Mouse (Mus musculus) hematopoietic stem cell, adult 5-6 weeks (primary cell): ENCODE data around the gene Rsrp1. TPM values are rescaled to one million over a fixed set of nuclear protein-coding genes. Genes with fewer than 3 reads are reported as not detected.

Experiments
- ATAC-seq, 2 experiments: fragments of 125-278 bp in 1 of 2; replicated peaks in 1 of 2; 2 replicates each; pipeline ENCODE4 v1.8.0; 2016 to 2017; ENCODE audit warnings: inconsistent platforms in 2 of 2, mild to moderate bottlenecking in 2 of 2, moderate number of reproducible peaks in 2 of 2, low read depth in 1 of 2, moderate TSS enrichment in 1 of 2; ENCODE audit not compliant: low FRiP score in 2 of 2, poor library complexity in 2 of 2, severe bottlenecking in 2 of 2, insufficient read depth in 1 of 2, low TSS enrichment in 1 of 2
- total RNA-seq: library from RNA; stranded (forward); fragments of 172-1452, 232-1000 nt; gene quantifications from 2 replicates; pipeline ENCODE4 v1.2.3, GENCODE M21; 2017

The Rsrp1 gene
- total RNA-seq, 1 experiment from 2014 or later: 121 TPM

DNA sequence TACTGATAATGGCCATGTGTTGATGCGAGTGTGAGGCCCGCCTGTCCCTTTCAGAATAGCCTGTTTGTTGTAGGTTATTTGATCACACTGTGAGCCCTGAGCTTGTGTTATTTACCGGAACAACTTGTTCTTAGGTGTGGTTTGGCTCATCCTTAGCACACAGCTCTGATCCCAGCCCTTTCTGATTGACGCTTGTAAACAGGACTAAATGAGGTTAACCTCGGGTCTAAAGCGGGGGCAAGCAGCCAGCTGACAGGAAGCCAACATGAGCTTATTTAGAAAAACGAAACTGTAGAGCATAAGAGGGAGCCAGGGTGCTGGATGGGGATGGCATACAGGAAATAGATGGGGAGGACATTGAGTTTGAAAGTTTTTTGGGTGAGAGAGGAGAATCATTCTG lies 5.0 kb upstream of the Rsrp1 start:
- peak in 1 of 2 experiments; percentile 7; a peak in 1 of 4 replicates for ATAC-seq

DNA sequence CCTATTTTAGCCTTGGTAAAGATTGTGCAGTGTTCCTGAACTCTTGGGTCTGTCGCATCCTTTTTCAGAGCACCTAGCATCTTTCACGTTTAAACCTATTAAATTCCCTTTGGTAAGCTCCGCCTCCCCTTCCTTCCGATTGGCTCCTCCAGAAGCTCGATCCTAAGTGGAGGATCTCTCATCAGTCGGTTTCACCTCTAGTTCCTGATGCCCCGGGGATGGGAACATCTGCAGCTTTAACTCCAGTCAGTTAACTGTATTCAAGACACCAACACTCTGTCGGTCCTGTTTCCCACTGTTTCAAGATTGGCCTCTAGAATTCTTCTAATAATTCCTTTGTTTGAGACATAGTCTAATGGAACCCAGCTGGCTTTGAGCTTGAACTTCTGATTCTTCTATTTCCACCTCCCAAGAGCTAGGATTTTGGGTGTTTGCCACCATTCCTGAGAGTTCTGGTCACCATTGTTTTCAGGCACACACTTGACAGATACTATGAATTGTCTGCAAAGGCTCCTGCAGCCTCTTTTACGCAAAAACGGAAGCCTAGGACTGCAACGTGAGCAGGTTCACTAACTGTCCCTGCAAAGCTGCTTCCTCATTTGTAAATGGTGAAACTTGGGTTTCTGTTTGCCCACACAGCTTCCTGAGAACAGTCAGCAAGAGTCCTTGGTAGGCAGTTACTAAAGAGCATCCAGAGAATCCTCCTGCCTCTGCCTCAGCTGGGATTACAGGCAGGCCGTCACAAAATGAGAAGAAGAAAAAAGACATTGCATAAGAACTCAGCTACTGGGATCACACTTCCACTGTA lies 3.5 kb upstream of the Rsrp1 start:
- ATAC-seq: peak; percentile 37 to 46

DNA sequence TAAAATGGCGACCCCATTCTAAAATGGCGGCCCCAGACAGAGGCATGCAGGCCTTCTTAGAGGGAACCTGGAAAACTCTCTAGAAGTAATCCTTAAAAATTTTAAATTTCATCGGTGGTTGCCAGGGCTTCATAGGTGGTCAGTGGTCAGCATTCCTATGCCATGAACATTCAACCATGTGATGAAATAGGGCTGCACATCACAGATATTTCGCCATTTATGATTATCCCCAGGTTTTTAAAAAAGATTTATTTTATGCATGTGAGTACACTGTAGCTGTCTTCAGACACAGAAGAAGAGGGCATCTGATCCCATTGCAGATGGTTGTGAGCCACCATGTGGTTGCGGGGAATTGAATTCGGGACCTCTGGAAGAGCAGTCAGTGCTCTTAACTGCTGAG lies 2.8 kb upstream of the Rsrp1 start:
- ATAC-seq: no peak

DNA sequence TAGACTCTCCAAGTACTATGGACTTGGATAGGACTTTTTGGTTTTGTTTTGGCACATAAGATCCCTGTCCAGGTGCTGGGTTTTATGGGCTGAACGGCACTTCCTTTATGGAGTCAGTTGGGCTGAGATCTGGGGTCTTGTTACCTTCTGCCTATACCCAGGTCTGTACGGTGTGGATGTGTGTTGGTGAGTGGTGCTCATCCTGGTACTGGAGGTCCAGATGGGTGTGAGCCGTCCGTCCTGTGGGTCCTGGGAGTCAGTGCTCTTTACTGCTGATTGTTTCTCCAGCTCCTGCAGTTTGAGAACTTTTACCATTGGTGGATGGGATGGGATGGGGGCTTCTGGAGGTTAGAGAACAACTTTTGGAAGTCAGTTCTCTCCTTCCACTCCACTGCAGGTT lies 1.7 kb upstream of the Rsrp1 start:
- no peak for ATAC-seq

DNA sequence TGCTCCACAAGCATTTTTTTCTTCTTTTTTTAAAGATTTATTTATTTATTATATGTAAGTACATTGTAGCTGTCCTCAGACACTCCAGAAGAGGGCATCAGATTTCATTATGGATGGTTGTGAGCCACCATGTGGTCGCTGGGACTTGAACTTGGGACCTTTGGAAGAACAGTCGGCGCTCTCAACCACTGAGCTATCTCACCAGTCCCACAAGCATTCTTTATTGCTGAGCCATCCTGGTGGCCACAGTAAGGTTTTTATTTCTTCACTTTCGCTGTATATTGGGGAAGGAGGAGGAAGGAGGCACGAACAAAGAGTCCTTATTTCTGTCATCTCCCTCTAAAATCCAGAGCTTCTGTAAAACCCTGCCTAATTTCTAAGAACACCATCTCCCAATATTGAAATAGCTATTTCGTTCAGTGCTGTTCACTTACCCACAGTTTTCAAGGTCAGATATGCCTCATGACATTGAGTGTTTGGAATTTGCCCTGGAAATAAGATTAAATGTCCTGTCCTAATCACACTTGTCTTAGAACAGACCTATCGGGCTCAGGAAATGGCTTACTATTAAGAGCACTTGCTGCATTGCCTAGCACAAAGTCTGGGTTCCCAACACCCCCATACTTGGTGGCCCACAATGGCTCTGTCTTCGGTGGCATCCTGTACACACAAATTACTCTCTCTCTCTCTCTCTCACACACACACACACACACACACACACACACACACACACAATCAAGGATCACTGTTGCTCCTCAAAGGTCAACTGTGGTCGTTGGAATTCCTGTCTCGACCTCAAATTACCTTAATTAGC lies 1.1 kb upstream of the Rsrp1 start:
- no peak for ATAC-seq

DNA sequence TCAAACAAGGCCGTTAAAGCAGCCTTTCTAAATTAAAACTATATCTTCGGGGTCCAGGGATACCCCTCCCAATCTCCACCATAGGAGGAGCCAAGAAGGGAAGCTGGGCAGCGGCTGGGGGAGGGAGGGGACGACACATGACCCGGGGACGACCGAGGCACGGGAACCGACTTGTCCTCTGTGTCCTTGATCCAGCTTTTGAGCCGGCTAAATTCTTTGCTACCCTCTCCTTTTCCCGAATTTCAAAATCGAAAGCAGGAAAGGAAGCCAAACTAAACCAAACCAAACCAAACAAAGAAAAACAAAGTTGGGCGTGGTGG lies 507 bp upstream of the Rsrp1 start:
- ATAC-seq: no peak

DNA sequence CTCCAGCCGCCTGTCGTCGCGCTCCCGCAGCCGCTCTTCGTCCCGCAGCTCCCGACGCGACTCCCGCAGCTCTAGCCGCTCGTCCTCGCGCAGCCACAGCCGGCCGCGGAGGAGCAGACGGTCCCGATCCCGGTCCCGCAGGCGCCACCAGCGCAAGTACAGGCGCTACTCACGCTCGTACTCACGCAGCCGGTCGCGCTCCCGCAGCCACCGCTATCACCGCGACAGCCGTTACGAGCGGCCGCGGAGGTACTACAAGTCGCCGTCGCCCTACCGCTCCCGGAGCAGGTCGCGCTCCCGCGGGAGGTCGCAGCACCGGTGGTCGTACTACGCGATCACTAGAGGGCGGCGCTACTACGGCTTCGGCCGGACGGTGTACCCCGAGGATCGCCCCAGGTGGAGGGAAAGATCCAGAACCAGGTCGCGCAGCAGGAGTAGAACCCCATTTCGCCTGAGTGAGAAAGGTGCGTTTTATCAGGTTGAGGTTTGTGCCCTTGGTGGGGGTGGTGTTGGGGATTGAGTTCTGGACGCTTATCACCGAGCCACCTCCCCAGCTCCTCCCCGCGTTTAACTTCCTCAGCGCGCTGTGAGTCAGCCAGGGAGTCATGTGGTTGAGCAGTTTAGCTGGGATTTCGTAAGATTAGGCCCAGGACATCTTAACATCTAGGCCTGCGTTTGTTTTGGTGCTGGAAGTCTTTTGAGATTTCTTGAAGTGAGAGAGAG lies 788 bp downstream of the Rsrp1 start:
- ATAC-seq: peak in 1 of 2 experiments; percentile 41; a peak in 2 of 4 replicates

DNA sequence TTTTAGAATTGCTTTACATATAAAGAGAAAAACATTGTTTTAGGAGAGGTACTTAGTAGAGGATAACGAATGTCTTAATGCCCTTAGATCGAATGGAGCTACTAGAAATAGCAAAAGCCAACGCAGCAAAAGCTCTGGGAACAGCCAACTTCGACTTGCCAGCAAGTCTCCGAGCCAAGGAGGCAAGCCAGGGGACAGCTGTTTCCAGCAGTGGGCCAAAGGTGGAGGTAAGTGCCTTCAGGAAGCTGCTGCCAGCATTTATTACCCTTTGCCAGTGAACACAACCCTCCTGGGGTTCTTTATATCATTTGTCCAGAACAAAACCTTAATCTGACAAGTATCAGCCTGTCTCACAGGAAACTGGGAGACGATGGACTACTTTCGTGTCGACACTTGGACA lies 1.8 kb downstream of the Rsrp1 start:
- ATAC-seq: no peak

DNA sequence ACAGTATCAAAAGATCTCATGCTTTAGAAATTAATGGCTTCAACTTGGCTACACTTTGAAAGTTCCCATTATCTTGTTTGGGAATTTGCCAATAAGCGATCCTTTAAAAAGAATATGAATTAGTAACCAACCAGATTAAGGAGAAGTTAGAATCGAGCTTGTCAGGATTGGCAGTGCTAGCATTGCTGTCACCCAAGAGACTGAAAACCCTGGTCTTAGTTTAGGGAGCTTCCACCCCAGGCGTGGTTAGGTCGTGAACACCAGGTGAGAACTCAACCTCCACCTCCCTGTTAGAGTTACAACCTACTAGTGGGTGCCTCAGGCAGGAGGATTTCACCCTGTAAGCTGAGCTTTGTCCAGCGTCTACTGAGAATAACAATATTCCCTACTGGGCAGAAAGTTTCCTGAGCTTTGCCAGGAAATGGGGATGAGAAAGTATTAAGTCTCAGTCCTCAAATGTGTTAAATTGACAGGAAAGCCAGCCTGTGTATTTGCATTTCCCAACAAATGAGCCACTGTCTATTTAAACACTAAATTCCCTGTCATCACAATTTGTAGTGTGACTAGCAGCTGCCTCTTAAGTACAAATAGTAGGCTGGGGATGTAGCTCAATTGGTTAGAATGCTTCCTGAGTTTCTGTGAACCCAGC lies 4.5 kb downstream of the Rsrp1 start:
- no peak for ATAC-seq

DNA sequence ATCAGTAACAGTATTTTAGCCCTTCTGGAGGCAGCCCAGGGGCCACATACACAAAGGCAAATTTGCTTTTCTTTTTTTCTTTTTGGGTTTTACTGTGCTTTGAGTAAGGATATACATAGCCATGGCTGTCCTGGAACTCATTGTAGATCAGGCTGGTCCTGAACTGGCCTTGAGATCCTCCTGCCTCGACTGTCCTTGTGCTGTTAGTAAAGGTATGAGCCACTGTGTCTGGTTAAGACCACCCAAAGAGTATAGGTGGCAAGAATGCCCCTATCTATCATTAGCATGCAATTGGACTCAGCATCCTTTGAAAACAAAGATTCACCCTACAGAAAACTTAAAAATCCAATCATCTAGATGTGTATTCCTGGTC lies 5.1 kb downstream of the Rsrp1 start:
- no peak for ATAC-seq

DNA sequence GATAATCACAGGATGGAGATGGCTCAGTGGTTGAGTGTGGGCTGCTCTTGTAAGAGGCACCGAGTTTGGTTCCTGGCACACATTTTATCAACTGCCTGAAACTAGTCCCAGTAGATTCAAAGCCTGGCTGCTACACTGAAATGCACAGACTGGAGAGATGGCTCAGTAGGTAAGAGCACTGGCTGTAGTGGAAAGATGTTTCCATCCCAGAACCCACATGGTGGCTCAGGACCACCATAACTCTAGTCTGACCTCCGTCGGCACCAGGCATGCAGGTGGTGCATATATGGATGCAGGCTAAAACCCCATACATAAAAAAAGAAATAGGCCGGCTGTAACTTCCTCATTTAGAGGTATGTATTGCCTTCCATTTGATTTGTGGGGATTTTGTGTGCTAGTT lies 6.1 kb downstream of the Rsrp1 start:
- no peak for ATAC-seq

DNA sequence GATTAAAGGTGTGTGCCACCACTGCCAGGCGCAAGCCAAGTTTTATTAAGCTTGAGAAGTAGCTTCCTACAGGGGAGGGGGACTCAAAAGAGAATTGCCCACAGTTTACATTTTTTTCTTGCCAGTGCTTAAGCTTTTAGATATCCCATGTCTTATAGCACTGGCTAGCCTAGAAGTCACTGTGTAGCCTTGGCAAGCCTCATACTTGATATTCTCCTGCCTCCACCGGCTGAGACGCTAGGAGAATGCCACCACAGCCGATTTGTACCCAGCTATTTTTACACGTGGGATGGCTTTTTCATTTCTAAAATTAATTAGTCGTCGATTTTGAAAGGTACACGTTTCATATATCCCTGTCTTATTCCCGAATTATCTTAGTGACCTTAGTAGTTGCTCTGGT lies 6.8 kb downstream of the Rsrp1 start:
- ATAC-seq: no peak

DNA sequence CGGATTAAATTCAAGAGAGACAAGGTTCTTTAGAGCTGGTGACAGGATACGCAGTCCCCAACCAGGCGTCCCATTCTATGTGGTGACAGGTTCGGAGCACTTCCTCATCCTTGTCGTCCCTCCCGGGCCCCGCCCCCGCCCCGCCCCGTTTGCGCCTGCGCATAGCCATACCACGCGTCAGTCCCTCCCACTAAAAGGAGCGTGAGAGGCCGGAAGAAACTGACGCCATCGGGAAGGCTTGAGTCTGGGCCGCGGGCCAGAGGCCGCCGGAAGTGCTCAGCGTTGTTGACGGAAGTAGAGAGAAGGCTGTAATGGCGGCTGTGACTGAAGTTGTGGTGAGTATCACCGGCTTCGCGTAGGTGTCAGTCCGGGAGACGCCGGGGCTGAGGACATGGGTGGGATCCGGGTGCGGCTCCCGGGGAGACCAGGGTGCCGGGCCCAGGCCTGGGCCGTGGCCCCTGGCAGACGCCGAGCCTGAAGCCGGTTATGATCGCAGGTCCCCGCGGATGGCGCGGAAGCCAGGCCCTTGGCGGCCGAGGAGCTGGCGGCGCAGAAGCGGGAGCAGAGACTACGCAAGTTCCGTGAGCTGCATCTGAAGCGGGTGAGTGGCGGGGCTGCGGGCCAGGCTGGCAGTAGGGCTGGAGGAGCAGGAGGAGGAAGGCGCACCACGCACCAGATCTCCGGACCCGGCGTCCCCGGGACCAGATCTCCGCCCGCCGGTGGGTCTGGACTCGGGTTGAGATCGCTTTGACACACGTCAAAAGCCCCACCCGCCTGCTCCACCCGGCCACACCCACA lies 7.5 kb downstream of the Rsrp1 start, which contains the start of gene Syf2:
TSS of gene Syf2 (plus strand) at position 215 of the 798 bp plus-strand sequence.
- peak; percentile 80 to 87 for ATAC-seq

DNA sequence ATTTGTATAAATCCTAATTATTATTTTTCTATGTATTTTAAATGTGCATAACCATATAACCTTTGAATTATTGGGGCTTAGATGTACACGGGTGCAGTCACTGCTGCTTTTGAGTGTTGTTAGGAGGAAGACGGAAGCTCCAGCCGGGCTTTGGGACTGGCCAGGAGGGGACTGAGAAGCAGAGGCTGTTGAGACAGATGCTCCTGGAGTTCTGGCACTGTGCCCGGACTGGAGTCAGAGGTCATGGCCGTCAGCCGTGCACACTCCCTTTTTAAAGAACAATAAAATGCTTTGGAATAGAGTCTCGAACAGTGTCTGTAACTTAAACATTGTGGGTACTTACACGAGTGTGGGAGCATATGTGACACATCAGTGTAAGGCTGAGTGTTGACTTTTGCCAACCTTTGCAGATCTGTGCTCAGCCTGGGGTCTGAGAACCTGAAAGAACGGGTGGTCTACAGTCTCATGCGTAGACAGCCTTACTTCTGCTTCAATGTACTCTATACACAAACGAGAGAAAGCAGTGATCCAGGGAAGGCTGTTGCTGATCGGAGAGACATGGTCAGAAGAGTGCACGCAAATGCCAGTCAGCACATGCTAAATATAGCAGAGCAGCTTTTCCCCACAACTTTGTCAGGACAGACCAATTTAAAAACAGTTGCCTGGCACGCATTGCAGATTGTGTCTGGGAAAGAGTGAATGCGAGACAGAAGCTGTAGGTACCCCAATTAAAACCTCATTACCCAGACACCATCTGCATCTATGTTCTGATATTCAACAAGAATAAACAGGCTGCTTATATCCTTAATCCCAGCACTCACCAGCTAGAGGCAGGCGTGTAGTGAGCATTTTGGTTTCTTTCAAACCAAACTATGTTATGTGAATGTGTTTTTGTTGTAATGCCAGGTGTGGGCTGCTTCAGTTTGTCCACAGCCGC lies 14.1 kb downstream of the Rsrp1 start:
- ATAC-seq: no peak

DNA sequence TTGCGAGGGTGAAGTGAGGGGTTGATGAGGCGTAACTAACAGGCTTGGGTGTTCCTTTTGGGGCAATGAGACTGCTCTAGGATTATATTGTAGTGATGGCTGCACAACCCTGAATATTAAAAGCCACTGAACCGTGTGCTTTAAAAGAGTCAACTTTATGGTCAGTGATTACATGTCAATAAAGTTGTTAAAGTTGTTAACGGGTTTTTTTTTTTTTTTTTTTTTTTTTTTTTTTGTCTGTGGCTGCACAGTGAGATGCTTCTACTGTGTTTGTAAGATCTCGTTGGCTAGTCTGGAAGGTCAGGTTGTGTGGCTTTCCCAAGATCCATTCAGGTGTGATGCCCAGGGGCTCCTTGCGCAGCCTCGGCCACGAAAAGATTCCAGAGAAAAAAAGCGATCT lies 16.5 kb downstream of the Rsrp1 start:
- ATAC-seq: no peak
